In the genomic region with DNA sequence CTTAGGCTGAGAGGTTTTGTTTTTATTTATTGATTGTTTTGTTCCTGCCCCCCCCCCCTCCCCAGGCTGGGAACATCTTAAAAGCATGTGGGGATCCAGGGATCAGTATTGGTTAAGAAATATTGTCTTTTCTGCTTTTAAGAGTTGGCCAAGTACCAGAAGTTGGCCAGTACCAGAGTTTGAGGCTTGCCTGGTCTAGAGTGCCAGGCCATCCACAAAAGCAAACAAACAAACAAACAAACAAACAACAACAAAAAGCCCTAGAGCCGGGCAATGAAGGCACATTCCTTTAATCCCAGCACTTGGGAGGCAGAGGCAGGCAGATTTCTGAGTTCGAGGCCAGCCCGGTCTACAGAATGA, we compare ENCODE assay signal across 8 mouse cellular contexts. TPM values are rescaled to one million over a fixed set of nuclear protein-coding genes. Genes with fewer than 3 reads are reported as not detected.
DNase-seq lines count a peak whose midpoint lies in the region; ATAC-seq and TF ChIP-seq lines count a peak whose summit lies in the region.

No protein-coding gene starts in this region.

- H3K36me3 ChIP-seq in limb, embryonic 12.5 days, result no peaks in the 10 kb centered on the region
- H3K36me3 ChIP-seq in limb, embryonic 10.5 days, result no peaks in the 10 kb centered on the region
- H3K36me3 ChIP-seq in embryonic facial prominence, embryonic 13.5 days, result no peaks in the 10 kb centered on the region
- H3K36me3 ChIP-seq in limb, embryonic 15.5 days, result no peaks in the 10 kb centered on the region

- no peak for DNase-seq in limb, embryonic 10.5 days (ENCODE audit: low spot score)
- no peak for DNase-seq in spleen, adult 18-20 months
- no peak for DNase-seq in cerebellum, adult 9-11 months
- DNase-seq in kidney, adult 18-20 months, result no peak

- no peak for TF ChIP-seq POLR2A in olfactory bulb, adult 2 months (IDR thresholded peaks at IDR 0.05; ENCODE audit: insufficient read depth, low read depth, low read length)

- no peak for TF ChIP-seq CTCF in olfactory bulb, adult 2 months (IDR thresholded peaks at IDR 0.05; ENCODE audit: insufficient read depth, low read depth, low read length)

- H3K9ac ChIP-seq in limb, embryonic 12.5 days (replicated peaks), result no peak overlapping the region
- H3K9ac ChIP-seq in embryonic facial prominence, embryonic 13.5 days, result no peak overlapping the region
- H3K9ac ChIP-seq in limb, embryonic 15.5 days, result no peak overlapping the region

- no peak overlapping the region for H3K4me2 ChIP-seq in limb, embryonic 12.5 days
- H3K4me2 ChIP-seq in embryonic facial prominence, embryonic 13.5 days, result no peak overlapping the region
- no peak overlapping the region for H3K4me2 ChIP-seq in limb, embryonic 15.5 days

- no peaks in the 10 kb centered on the region for H3K9me3 ChIP-seq in limb, embryonic 12.5 days
- no peaks in the 10 kb centered on the region for H3K9me3 ChIP-seq in limb, embryonic 10.5 days (replicated peaks)
- no peaks in the 10 kb centered on the region for H3K9me3 ChIP-seq in embryonic facial prominence, embryonic 13.5 days
- no peaks in the 10 kb centered on the region for H3K9me3 ChIP-seq in limb, embryonic 15.5 days

- 42% methylated on average over 3 of the region's 3 CpGs for WGBS in limb, embryonic 12.5 days
- 53% methylated on average over 3 of the region's 3 CpGs for WGBS in limb, embryonic 10.5 days
- 38% methylated on average over 3 of the region's 3 CpGs for WGBS in embryonic facial prominence, embryonic 13.5 days
- 32% methylated on average over 3 of the region's 3 CpGs for WGBS in limb, embryonic 15.5 days
- WGBS in olfactory bulb, adult 2 months, result 31% methylated on average over 3 of the region's 3 CpGs

- H3K4me1 ChIP-seq in limb, embryonic 12.5 days (replicated peaks), result peaks cover 11% of the 10 kb centered on the region
- H3K4me1 ChIP-seq in limb, embryonic 10.5 days, result peaks cover 20% of the 10 kb centered on the region
- H3K4me1 ChIP-seq in embryonic facial prominence, embryonic 13.5 days, result peaks cover 10% of the 10 kb centered on the region
- H3K4me1 ChIP-seq in limb, embryonic 15.5 days, result peaks cover 9% of the 10 kb centered on the region
- H3K4me1 ChIP-seq in olfactory bulb, adult 2 months (ENCODE audit: control insufficient read depth, insufficient read depth, low read length), result peaks cover under 1% of the 10 kb centered on the region

- ATAC-seq in limb, embryonic 12.5 days (ENCODE audit: insufficient number of reproducible peaks, insufficient read depth, low FRiP score, low TSS enrichment, low read depth), result no peak
- ATAC-seq in embryonic facial prominence, embryonic 13.5 days (ENCODE audit: insufficient number of reproducible peaks, insufficient read depth, low FRiP score, low TSS enrichment, low read depth), result no peak
- no peak for ATAC-seq in limb, embryonic 15.5 days (ENCODE audit: insufficient number of reproducible peaks, low FRiP score, low TSS enrichment, low read depth)

- H3K27ac ChIP-seq in limb, embryonic 12.5 days, result peak overlapping the region; percentile 80
- H3K27ac ChIP-seq in limb, embryonic 10.5 days, result no peak overlapping the region
- peak overlapping the region; percentile 85 for H3K27ac ChIP-seq in embryonic facial prominence, embryonic 13.5 days
- H3K27ac ChIP-seq in limb, embryonic 15.5 days, result peak overlapping the region; percentile 69
- peak overlapping the region; percentile 47; the same call in 1 of the 2 replicates for H3K27ac ChIP-seq in olfactory bulb, adult 2 months (ENCODE audit: insufficient read depth, low read depth, low read length)

- H3K4me3 ChIP-seq in limb, embryonic 12.5 days (replicated peaks), result no peak overlapping the region
- H3K4me3 ChIP-seq in limb, embryonic 10.5 days, result no peak overlapping the region
- H3K4me3 ChIP-seq in embryonic facial prominence, embryonic 13.5 days, result no peak overlapping the region
- no peak overlapping the region for H3K4me3 ChIP-seq in limb, embryonic 15.5 days
- H3K4me3 ChIP-seq in olfactory bulb, adult 2 months (ENCODE audit: insufficient read depth, low read depth, low read length), result no peak overlapping the region

- no peaks in the 10 kb centered on the region for H3K27me3 ChIP-seq in limb, embryonic 12.5 days
- H3K27me3 ChIP-seq in limb, embryonic 10.5 days (ENCODE audit: low read depth, poor library complexity, severe bottlenecking), result no peaks in the 10 kb centered on the region
- no peaks in the 10 kb centered on the region for H3K27me3 ChIP-seq in embryonic facial prominence, embryonic 13.5 days
- no peaks in the 10 kb centered on the region for H3K27me3 ChIP-seq in limb, embryonic 15.5 days

RNA-seq across cellular contexts. Expression of a gene that starts 5.8 kb away (rescaled TPM):
- polyA plus RNA-seq in limb, embryonic 12.5 days (2016; fragmentation: Nextera tagmentation; extraction: Ambion mirVana), result 8.2 and 8.7 TPM in 2 replicates
- 8.7 and 9.0 TPM in 2 replicates for polyA plus RNA-seq in limb, embryonic 10.5 days (2016; fragmentation: Nextera tagmentation; extraction: Ambion mirVana)
- 7.1 and 8.1 TPM in 2 replicates for polyA plus RNA-seq in embryonic facial prominence, embryonic 13.5 days (2015; fragmentation: Nextera tagmentation; extraction: Ambion mirVana)
- polyA plus RNA-seq in limb, embryonic 15.5 days (2015; fragmentation: Nextera tagmentation; extraction: Ambion mirVana), result 6.8 and 7.4 TPM in 2 replicates
- not detected in 2 replicates for polyA plus RNA-seq in olfactory bulb, adult 2 months (2012; ENCODE audit: insufficient read depth, insufficient read length, low replicate concordance, missing spikeins)
